Mouse (Mus musculus) stomach, embryonic 15.5 days (tissue): ENCODE results near the gene Sema6d. TPM values are rescaled to one million over a fixed set of nuclear protein-coding genes. Genes with fewer than 3 reads are reported as not detected.

Experiments used
- ATAC-seq: fragments of 200-750 bp; cut with Nextera tagmentation; 2 replicates; pipeline ENCODE4 v1.8.0; 2017; ENCODE audit warnings: low read depth, moderate number of reproducible peaks, moderate TSS enrichment; ENCODE audit not compliant: insufficient read depth, low FRiP score
- H3K27ac ChIP-seq: fragments of 300-500 bp; sonication (generic); 2 replicates; pipeline ENCODE4 v1.5.1; 2015; ENCODE audit warnings: mild to moderate bottlenecking, inconsistent platforms
- H3K27me3 ChIP-seq: fragments of 300-500 bp; sonication (generic); replicated peaks from 2 replicates; pipeline ENCODE4 v1.6.1; 2015; ENCODE audit warnings: inconsistent platforms
- H3K36me3 ChIP-seq: fragments of 300-500 bp; sonication (generic); 2 replicates; pipeline ENCODE4 v1.6.1; 2015; ENCODE audit warnings: inconsistent platforms
- H3K4me1 ChIP-seq: fragments of 300-500 bp; sonication (generic); 2 replicates; pipeline ENCODE4 v1.6.1; 2015; ENCODE audit warnings: inconsistent platforms
- H3K4me2 ChIP-seq: fragments of 300-500 bp; sonication (generic); 2 replicates; pipeline ENCODE4 v1.6.1; 2015; ENCODE audit warnings: mild to moderate bottlenecking, inconsistent platforms
- H3K4me3 ChIP-seq: fragments of 300-500 bp; sonication (generic); replicated peaks from 2 replicates; pipeline ENCODE4 v1.5.1; 2015; ENCODE audit warnings: inconsistent platforms
- H3K9ac ChIP-seq: fragments of 300-500 bp; sonication (generic); 2 replicates; pipeline ENCODE4 v1.6.1; 2015; ENCODE audit warnings: inconsistent platforms
- H3K9me3 ChIP-seq: fragments of 300-500 bp; sonication (generic); 2 replicates; pipeline ENCODE4 v1.6.1; 2016; ENCODE audit warnings: inconsistent platforms
- WGBS: fragments of 180-500 bp; shearing (Covaris S2); methylation state at CpG from one replicate; pipeline ENCODE4 v1.1.7; 2015; 5-methylcytosine and 5-hydroxymethylcytosine counted together
- polyA plus RNA-seq: library from polyadenylated mRNA; unstranded; fragments of >200 nt; fragmentation: Nextera tagmentation; extraction: Ambion mirVana; gene quantifications from 2 replicates; pipeline ENCODE4 v1.2.1, GENCODE M21; 2015

The Sema6d gene
- polyA plus RNA-seq, 1 experiment from 2014 or later, result 10.4 TPM

DNA sequence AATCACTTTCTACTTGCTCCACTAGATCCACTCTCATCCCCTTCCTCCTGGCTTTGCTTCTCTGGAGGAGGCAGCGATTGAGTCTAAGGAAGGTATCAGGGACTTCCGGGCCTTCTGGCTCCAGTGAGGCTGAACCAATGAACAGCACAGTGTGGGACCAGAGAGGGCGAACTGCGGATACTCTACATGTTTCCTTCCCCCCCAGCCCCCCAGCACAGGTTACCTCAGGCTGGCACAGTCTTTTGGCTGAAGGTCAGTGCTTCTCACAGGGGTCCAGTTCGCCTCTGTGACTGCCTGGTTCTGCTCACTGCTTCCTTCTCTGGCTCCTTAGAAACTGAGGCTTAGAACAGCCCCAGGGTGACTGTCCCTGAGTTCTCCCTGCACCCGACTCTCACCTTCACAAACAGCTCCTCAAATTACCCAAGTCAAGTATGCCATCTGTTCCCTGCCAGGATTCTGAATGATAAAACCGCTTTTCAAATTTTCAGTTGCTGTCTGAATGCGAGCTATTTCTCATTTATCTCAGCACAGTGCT lies 512.7 kb downstream of the Sema6d start:
- Histone ChIP-seq H3K4me3 (no peak overlapping the region), H3K27me3 (no peaks in the 10 kb centered on the region), H3K4me2 (no peak overlapping the region), H3K27ac (no peak overlapping the region), H3K9me3 (no peaks in the 10 kb centered on the region), H3K9ac (no peak overlapping the region), H3K4me1 (no peaks in the 10 kb centered on the region), H3K36me3 (no peaks in the 10 kb centered on the region)
- 62% methylated on average over 8 of the region's 8 CpGs for WGBS
- no peak for ATAC-seq

- no peak overlapping the region for H3K9ac ChIP-seq
- H3K4me2 ChIP-seq, result no peak overlapping the region
- no peaks in the 10 kb centered on the region for H3K27me3 ChIP-seq
- no peaks in the 10 kb centered on the region for H3K9me3 ChIP-seq
- no peaks in the 10 kb centered on the region for H3K36me3 ChIP-seq
- ATAC-seq, result no peak
- no peak overlapping the region for H3K4me3 ChIP-seq
- H3K27ac ChIP-seq, result no peak overlapping the region
- no peaks in the 10 kb centered on the region for H3K4me1 ChIP-seq
- 96% methylated on average over 1 of the region's 1 CpGs for WGBS
Measured at GRCm38 (mm10) chr2:124605341-124605740, 515.6 kb downstream of the Sema6d start.

DNA sequence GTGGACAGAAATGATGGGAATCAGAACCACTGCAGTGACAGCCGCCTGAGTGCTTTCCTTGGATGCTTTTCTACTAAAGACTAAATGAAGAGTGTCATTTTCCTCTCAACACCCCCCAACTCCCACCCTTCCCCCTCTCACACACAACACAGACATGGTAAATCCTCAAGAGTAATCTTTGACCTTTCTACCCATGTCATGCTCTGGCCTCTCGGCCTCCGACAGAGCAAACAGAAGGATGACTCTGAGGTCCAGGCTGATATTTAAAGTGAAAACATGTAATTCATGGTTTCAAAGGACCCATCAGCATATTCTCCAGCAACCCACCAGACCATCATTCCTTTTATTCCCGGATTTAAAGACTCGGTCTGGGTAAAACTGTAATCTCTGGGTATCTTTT lies 518.2 kb downstream of the Sema6d start:
- Histone ChIP-seq H3K4me1 (peaks cover 8% of the 10 kb centered on the region; the same call in 1 of the 2 replicates), H3K27ac (no peak overlapping the region), H3K36me3 (no peaks in the 10 kb centered on the region), H3K9ac (no peak overlapping the region), H3K4me3 (no peak overlapping the region), H3K4me2 (no peak overlapping the region), H3K27me3 (no peaks in the 10 kb centered on the region), H3K9me3 (no peaks in the 10 kb centered on the region)
- no peak for ATAC-seq
- WGBS, result 70% methylated on average over 5 of the region's 5 CpGs

- Histone ChIP-seq H3K4me2 (peak overlapping the region; percentile 83; the same call in 1 of the 2 replicates), H3K4me3 (no peak overlapping the region), H3K4me1 (peaks cover 8% of the 10 kb centered on the region; the same call in 1 of the 2 replicates), H3K36me3 (no peaks in the 10 kb centered on the region), H3K27me3 (no peaks in the 10 kb centered on the region), H3K9ac (no peak overlapping the region), H3K27ac (no peak overlapping the region), H3K9me3 (no peaks in the 10 kb centered on the region)
- 65% methylated on average over 4 of the region's 4 CpGs for WGBS
- ATAC-seq, result no peak
Measured at GRCm38 (mm10) chr2:124608546-124608945, 518.8 kb downstream of the Sema6d start.

DNA sequence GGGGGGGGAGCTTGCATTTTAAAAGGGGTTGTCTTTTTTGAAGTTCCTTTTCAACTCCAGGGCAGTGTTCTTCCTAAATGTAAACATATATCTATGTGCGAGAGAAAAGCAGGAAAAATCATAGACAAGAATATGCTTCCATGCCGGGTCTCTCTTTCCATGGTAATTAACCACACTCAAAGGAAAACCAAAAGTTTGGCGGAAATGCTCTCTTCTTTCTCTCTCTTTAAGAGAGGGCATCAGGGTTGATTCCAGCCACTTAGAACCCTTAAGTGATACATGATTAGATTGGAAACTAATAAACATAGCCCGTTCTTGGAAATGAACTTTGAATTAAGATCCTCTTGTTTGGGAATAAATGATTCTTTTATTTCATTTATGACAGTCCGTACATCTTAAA lies 519.2 kb downstream of the Sema6d start:
- 22% methylated on average over 5 of the region's 5 CpGs for WGBS

GRCm38 (mm10) chr2:124609711-124610585 lies 520.2 kb downstream of the Sema6d start:
- under 1% methylated on average over 77 of the region's 80 CpGs for WGBS
- H3K9ac ChIP-seq, result peak overlapping the region; percentile 68
- peak; percentile 91 for ATAC-seq
- H3K9me3 ChIP-seq, result no peaks in the 10 kb centered on the region
- peak overlapping the region; percentile 98 for H3K27ac ChIP-seq
- peaks cover 8% of the 10 kb centered on the region; the same call in 1 of the 2 replicates for H3K4me1 ChIP-seq
- no peaks in the 10 kb centered on the region for H3K27me3 ChIP-seq
- H3K36me3 ChIP-seq, result no peaks in the 10 kb centered on the region
- H3K4me2 ChIP-seq, result peak overlapping the region; percentile 83
- peak overlapping the region; percentile 81 for H3K4me3 ChIP-seq

More for the DNA sequence above, 519.2 kb downstream of the Sema6d start:
- no peak overlapping the region for H3K27ac ChIP-seq
- H3K4me3 ChIP-seq, result peak overlapping the region; percentile 81; the same call in 1 of the 2 replicates
- H3K4me2 ChIP-seq, result peak overlapping the region; percentile 83
- no peaks in the 10 kb centered on the region for H3K27me3 ChIP-seq
- H3K36me3 ChIP-seq, result no peaks in the 10 kb centered on the region
- peaks cover 8% of the 10 kb centered on the region; the same call in 1 of the 2 replicates for H3K4me1 ChIP-seq
- H3K9ac ChIP-seq, result no peak overlapping the region
- no peaks in the 10 kb centered on the region for H3K9me3 ChIP-seq
- no peak for ATAC-seq

DNA sequence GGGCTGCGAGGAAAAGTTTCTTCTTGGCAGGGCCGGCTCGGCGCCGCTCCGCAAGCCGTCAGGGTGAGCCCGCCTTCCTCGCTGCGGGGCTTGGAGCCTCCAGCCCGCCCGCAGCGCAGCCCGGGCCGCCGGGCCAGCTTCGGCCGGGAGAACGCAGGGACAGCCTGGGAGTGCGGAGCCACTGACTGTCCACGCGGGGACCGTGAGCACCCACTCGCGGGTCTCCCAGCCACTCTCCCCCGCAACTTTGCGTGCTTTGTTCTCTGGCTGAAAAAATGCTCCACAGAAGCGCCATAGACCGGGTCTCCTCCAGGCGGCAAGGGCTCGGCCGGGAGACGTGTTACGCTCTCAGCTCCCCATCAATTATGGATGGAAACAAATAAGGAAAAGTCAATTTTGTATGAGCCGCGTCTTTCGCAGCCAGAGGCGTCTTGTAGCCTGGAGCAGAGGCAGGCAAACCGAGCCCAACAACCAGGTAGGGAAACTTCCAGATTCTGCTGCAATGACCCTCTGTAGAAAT lies 520.9 kb downstream of the Sema6d start:
- under 1% methylated on average over 39 of the region's 39 CpGs for WGBS
- Histone ChIP-seq H3K4me1 (peaks cover 8% of the 10 kb centered on the region; the same call in 1 of the 2 replicates), H3K36me3 (no peaks in the 10 kb centered on the region), H3K9me3 (no peaks in the 10 kb centered on the region), H3K27ac (peak overlapping the region; percentile 98), H3K9ac (peak overlapping the region; percentile 68), H3K4me2 (peak overlapping the region; percentile 83), H3K27me3 (no peaks in the 10 kb centered on the region), H3K4me3 (peak overlapping the region; percentile 81)
- no peak; the same call in 1 of the 2 replicates for ATAC-seq

GRCm38 (mm10) chr2:124611226-124611625 lies 521.5 kb downstream of the Sema6d start:
- Histone ChIP-seq H3K4me3 (peak overlapping the region; percentile 81), H3K9me3 (no peaks in the 10 kb centered on the region), H3K9ac (peak overlapping the region; percentile 68; the same call in 1 of the 2 replicates), H3K4me2 (peak overlapping the region; percentile 83), H3K36me3 (no peaks in the 10 kb centered on the region), H3K27ac (peak overlapping the region; percentile 98; the same call in 1 of the 2 replicates), H3K4me1 (peaks cover 8% of the 10 kb centered on the region; the same call in 1 of the 2 replicates), H3K27me3 (no peaks in the 10 kb centered on the region)
- ATAC-seq, result no peak
- 11% methylated on average over 13 of the region's 13 CpGs for WGBS

GRCm38 (mm10) chr2:124612276-124612675 lies 522.5 kb downstream of the Sema6d start:
- no peaks in the 10 kb centered on the region for H3K27me3 ChIP-seq
- no peak for ATAC-seq
- 27% methylated on average over 6 of the region's 6 CpGs for WGBS
- H3K9ac ChIP-seq, result peak overlapping the region; percentile 9; the same call in 1 of the 2 replicates
- peak overlapping the region; percentile 83 for H3K4me2 ChIP-seq
- H3K9me3 ChIP-seq, result no peaks in the 10 kb centered on the region
- H3K4me3 ChIP-seq, result peak overlapping the region; percentile 81
- H3K4me1 ChIP-seq, result peaks cover 11% of the 10 kb centered on the region; the same call in 1 of the 2 replicates
- no peak overlapping the region for H3K27ac ChIP-seq
- no peaks in the 10 kb centered on the region for H3K36me3 ChIP-seq

- WGBS, result 45% methylated on average over 10 of the region's 10 CpGs
- peaks cover 15% of the 10 kb centered on the region; the same call in 1 of the 2 replicates for H3K4me1 ChIP-seq
- no peak overlapping the region for H3K27ac ChIP-seq
Measured at GRCm38 (mm10) chr2:124612727-124613510, 523.1 kb downstream of the Sema6d start.

DNA sequence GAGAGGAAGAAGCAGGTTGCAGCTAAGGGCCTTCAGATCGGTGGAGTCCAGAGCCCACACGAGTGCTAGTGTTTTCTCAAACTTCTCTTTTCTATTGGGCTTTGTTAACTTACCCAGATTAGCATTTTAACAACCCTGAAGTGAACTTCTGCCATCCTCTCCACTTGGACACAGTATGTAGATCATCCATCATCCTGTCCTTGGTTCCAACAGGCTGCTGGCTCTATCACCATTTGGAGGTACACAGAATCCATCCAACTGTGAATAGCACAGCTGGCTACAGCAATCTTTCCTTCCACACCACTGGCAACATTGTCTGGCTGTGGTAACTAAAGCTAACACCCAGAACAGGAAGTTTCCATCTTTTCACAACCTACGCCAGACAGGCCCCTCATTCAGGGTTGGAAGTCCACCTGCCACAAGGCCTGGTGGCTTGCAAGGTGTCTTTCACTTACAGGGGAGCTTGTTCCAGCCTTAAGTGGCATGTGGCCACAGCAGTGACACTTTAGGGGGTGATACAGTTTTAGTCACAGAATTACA lies 524.0 kb downstream of the Sema6d start:
- Histone ChIP-seq H3K27ac (no peak overlapping the region), H3K9me3 (no peaks in the 10 kb centered on the region), H3K27me3 (no peaks in the 10 kb centered on the region), H3K4me3 (no peak overlapping the region), H3K4me1 (peaks cover 17% of the 10 kb centered on the region; the same call in 1 of the 2 replicates), H3K4me2 (peak overlapping the region; percentile 83; the same call in 1 of the 2 replicates), H3K9ac (no peak overlapping the region), H3K36me3 (no peaks in the 10 kb centered on the region)
- 48% methylated on average over 3 of the region's 3 CpGs for WGBS
- no peak for ATAC-seq

More at GRCm38 (mm10) chr2:124612727-124613510, 523.1 kb downstream of the Sema6d start:
- H3K36me3 ChIP-seq, result no peaks in the 10 kb centered on the region
- no peak for ATAC-seq
- peak overlapping the region; percentile 9; the same call in 1 of the 2 replicates for H3K9ac ChIP-seq
- peak overlapping the region; percentile 81 for H3K4me3 ChIP-seq
- no peaks in the 10 kb centered on the region for H3K27me3 ChIP-seq
- no peaks in the 10 kb centered on the region for H3K9me3 ChIP-seq
- peak overlapping the region; percentile 83 for H3K4me2 ChIP-seq
